Mouse (Mus musculus) heart, postnatal 14 days (tissue): Measurements from ENCODE around the gene Clvs2. TPM values are rescaled to one million over a fixed set of nuclear protein-coding genes. Genes with fewer than 3 reads are reported as not detected.
A peak's percentile ranks its signal among the peaks of the same experiment; 100 is the strongest.

Experiments
- DNase-seq, 2 experiments: peaks; one replicate each; pipeline ENCODE4 v3.0.0; 2021 to 2022
- intact Hi-C: fragments of 180-260 bp; cut with DNase I; formaldehyde crosslinking; loops from one replicate; pipeline ENCODE4 v1.15.1; 2025
- long read RNA-seq, 2 experiments: library from polyadenylated mRNA; stranded (forward); transcript quantifications; one replicate each; pipeline ENCODE4 v2.0.0; 2021
- total RNA-seq, 2 experiments: library from RNA; stranded (reverse); gene quantifications; 2 replicates each; pipeline ENCODE4 v1.2.3; 2021

Gene Clvs2
- not detected for total RNA-seq
- long read RNA-seq, experiment 1 = 0 reads
- long read RNA-seq, experiment 2 = 0 reads

DNA sequence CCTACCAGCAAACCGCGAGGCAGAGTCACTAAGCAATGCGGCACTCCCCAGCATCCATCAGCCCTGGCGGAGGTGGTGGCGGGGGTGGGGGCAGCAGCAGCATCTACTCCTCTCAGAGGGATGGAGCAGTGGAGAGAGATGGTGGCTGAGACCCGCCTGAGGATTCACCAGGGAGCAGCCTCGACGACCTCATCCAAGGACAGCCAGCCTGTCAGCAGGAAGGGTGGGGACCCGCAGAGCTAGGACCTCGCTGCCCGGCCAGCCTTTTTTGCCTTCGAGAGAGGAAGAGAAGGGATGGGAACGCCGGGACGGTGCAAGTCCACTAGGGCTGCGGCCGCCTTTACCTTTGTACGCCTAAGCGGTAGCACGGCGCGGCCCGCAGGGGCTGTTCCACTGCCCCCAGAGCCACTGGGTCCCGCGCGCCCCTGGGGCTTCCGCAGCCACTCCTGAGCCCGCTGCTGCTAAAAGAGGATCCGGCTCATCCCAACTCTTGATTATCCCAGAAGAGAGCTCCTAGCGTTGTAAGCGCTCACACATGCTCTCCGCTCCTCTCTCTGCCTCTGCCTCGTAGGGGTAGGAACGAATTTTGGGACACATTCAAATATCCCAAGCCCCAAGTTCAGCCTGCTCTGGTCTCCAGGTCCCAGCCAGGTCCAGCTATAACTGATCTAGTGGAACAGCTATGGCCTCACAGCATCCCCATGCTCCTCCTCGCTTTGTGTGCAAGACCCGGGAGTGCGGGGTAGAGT lies at the start of gene Clvs2:
Gene Clvs2 (minus strand): TSS at position 639 of the 749 bp plus-strand sequence.
- intact Hi-C loops = no loop called here

DNA sequence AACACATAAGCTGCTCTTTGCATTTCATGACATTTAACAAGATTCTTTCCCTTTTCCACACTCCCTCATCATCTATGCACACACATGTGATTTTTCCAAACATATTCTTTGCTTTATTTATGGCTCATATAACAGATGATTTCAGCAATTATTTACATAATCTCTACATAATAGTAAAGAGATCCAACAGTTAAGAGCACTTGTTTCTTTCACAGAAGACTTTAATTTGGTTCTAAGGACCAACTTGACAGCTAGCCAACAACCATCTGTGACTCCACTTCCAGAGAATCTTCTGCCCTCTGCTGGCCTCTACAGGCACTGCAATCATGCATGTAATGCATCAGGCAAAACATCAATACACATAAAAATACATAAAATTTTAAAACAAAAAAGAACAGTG lies 28.6 kb upstream of the Clvs2 start:
- intact Hi-C loops = no loop called here
- DNase-seq = peak; percentile 36 to 67

More for the DNA sequence above, at the start of gene Clvs2:
- peak in 1 of 2 experiments; percentile 1 for DNase-seq

DNA sequence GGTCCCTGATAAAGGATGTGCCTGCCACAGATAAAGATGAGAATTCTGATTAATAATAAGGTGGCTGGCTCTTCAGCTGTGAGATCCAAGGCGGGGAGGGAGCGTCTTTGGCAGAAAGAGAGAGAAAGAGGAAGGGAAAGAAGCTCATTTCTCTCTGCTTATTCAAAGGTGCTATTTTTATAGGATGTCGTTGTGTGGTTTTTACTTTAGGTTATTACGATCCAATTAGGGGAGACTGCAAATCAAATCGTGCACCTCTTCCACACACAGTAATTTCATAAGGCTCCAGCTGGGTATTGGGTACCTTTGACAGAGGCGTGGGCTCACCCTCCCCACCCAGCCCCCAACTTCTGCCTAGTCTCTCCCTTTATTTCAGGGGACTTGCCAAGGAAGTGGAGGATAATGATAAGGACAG lies 985 bp downstream of the Clvs2 start:
- intact Hi-C loops = no loop called here
- DNase-seq = no peak

DNA sequence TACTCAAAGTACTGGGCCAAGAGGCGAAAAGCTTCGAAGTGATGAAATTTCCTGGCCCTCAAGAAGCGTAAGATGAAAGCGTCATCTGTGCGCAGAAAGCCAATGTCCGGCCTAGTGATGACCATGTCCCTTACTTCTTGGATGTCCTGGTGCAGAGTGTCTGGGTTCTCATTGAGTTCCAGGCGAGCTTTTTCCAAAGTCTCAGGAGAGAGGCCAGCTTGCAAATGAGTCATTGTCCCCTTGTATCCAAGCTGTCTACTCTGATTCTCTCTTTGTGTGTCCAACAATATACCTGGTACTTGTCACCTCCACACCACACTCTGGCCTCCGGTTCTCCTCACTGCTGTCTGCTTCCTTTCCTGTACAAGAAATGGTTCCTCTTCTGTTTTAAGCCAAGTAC lies 1.9 kb downstream of the Clvs2 start:
- no peak for DNase-seq
- intact Hi-C loops = no loop called here

DNA sequence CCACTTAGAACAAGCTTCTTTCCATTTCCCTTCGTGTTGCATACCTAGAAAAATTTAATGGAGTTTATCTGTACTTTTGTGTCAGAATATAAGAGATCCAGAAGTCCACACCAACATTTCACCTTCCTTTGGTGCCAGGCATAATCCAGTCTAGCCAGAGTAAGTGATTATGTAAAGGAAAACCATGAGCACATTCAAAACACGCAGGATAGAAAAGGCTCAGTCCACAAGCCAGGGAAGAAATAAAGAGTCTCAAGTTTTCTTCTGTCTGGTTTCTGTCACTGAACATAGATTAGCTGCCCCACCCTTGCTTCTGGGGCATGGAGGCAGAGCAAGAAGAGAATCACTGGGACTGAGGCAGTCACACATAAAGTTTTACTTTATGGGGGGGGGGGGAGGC lies 8.4 kb downstream of the Clvs2 start:
- intact Hi-C loops = no loop called here
- DNase-seq = no peak

DNA sequence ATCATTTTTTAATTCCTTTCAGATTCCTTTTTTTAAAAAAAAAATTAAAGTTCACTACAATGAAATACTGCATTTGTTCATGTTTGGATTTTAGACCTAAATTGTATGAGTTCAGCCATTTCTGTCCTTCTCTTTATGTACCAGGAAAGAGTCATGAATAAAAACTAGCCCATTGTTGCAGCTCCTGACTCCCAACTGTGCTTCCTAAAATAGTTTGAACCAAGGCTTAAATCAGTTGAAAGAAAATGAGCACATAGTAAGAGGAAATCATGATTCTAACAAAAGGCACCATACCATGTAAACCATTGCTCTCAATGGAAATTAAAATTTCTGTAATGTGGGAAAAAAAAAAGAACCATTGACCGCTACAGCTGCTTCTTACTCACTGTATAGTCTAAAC lies 11.4 kb downstream of the Clvs2 start:
- intact Hi-C loops = no loop called here
- DNase-seq = no peak

DNA sequence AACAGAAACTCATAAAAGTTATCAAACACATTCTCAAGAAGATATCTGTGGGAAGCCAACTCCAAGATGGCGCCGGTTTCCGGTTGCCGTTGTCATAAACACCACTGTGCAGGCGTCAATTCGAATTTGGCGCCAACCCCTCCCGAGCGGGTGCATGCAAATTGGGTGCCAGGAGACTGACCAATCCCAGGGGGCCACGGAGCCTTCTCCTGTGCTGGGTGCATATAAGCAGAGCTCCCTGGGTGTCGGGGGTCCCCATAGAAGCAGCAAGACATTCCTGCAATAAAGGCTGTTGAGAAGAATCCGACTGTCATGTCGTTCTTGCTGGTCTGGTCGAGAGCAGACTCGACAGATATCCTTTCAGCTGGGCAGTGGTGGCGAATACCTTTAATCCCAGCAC lies 31.8 kb downstream of the Clvs2 start:
- no peak for DNase-seq
- intact Hi-C loops = no loop called here

DNA sequence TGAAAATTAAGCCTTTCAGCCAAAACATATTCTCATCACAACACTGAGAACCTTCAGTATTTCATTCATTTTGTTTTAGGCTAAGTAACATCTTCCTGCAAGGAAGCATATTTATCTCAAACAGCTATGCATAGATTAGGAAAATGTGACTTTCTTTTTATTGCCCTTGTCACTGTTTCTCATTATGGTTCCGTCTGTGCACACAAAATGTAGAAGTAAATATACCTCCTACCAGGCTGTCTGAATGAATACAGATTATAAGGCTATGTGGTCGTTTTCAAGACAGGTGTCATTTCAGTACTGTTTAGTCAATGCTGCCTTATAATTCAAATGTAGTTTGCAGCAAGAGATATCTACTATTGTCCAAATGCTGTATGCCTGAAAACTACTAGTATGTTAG lies 35.8 kb downstream of the Clvs2 start:
- intact Hi-C loops = no loop called here
- DNase-seq = no peak

DNA sequence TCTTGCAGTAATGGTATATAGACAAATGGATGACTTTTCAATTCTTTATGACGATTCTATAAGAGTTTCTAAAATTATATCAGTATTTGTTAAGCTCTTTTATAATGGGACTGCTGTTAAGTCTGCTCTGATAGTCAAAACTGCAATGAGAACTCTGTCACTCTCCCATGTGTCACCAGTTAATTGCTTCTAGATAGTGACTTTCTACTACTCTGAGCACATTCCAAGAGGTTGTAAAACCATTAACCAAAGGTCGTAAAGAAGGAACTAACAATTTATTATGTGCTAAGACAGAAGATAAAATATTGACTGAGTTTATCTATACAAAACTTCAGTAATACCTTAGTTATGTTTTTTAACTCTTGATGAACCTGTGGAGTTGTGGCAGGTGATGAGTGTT lies 37.5 kb downstream of the Clvs2 start:
- DNase-seq = no peak

DNA sequence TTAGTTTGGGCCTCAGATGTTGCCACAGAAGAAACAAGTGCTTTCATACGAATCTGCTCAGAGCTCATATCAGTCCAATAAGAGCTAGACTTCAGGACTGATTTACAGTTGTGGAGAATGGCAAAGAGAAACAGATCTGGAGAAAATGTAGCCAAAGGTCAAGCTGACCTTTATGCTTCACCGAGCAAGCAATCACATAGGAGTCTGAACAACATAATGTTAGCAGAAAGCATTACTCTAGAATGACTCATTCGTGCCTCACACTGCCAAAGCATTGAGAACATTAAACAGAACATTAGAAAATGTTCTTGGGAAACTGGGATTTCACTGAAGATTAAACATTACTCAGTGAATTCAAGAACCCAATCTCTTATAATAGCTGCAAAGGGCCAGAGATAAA lies 66.5 kb downstream of the Clvs2 start:
- DNase-seq = no peak

More for the DNA sequence above, 37.5 kb downstream of the Clvs2 start:
- intact Hi-C loops = no loop called here

DNA sequence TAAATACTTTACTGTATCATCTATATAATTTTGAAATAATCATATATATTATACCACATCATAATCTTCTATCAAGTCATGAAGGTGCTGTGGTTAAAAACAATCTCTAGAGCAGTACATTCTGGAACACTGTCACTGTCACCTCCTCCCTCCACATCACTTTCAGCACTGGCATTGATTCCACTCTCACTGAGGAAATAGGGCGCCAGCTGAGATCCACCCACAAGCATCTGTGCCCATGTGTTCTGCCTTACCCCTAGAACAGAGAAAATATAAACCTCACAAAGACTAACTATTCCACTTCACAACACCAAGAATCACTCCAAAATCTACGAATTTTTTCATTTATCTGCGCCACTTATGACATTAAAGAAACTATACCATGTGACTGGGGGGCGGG lies 84.2 kb downstream of the Clvs2 start:
- no peak for DNase-seq
- intact Hi-C loops = no loop called here

More for the DNA sequence above, 66.5 kb downstream of the Clvs2 start:
- intact Hi-C loops = no loop called here

Other genes starting within 250 kb of the Clvs2 start
- not detected for gene Sult3a2, start 161.9 kb upstream of the Clvs2 start, total RNA-seq
- gene Sult3a1, start 233.0 kb upstream of the Clvs2 start, total RNA-seq = not detected